Mouse (Mus musculus) left cerebral cortex, adult 6 months (tissue): ENCODE data around the gene Pllp. TPM values are rescaled to one million over a fixed set of nuclear protein-coding genes. Genes with fewer than 3 reads are reported as not detected.

ENCODE experiments used
- long read RNA-seq, 2 experiments: library from polyadenylated mRNA; unstranded; transcript quantifications; one replicate each; pipeline ENCODE4 v2.0.0; 2019 to 2020
- polyA plus RNA-seq: library from polyadenylated mRNA; unstranded; fragments of <200 nt; fragmentation: Nextera tagmentation; gene quantifications from 2 replicates; pipeline ENCODE4 v1.2.3, GENCODE M21; 2021

Pllp gene
- 57.7 and 70.9 TPM in 2 replicates for polyA plus RNA-seq
- long read RNA-seq, experiment 1, transcript Pllp-201 (4 exons, 1,926 nt), result major isoform, 275 of 292 reads
- long read RNA-seq, experiment 1, partial matches to known transcripts, result 2 of 292 reads
- long read RNA-seq, experiment 1, other reads (novel, unspliced or antisense), result 11 of 292 reads
- long read RNA-seq, experiment 2, transcript Pllp-201 (4 exons, 1,926 nt), result major isoform, 69 of 81 reads
- long read RNA-seq, experiment 2, partial matches to known transcripts, result 2 of 81 reads
- long read RNA-seq, experiment 2, other reads (novel, unspliced or antisense), result 7 of 81 reads

GRCm38 (mm10) chr8:94695994-94696384, at the start of gene Pllp:
Gene Pllp, minus strand, starts transcription at chr8:94696278.

GRCm38 (mm10) chr8:94745476-94746184, 49.6 kb upstream of the Pllp start, which contains the start of gene Ccl22:
Gene Ccl22, plus strand, starts transcription at chr8:94745590.

GRCm38 (mm10) chr8:94666456-94667308, 29.4 kb downstream of the Pllp start, which contains the start of gene Arl2bp:
Gene Arl2bp, plus strand, starts transcription at chr8:94666600.

Other genes starting within 250 kb of the Pllp start
- gene Cpne2, start 163.3 kb downstream of the Pllp start, polyA plus RNA-seq, result 12.4 and 17.6 TPM in 2 replicates
- gene Rspry1, start 94.3 kb downstream of the Pllp start, polyA plus RNA-seq, result 9.9 and 16.3 TPM in 2 replicates
- 25.3 and 28.4 TPM in 2 replicates for gene Fam192a, start 94.3 kb downstream of the Pllp start, polyA plus RNA-seq
- 9.6 and 111 TPM in 2 replicates for gene Arl2bp, start 29.7 kb downstream of the Pllp start, polyA plus RNA-seq
- 0.09 and 0.14 TPM in 2 replicates for gene Ccl22, start 49.3 kb upstream of the Pllp start, polyA plus RNA-seq
- 483 and 651 TPM in 2 replicates for gene Cx3cl1, start 75.7 kb upstream of the Pllp start, polyA plus RNA-seq
- 2.5 and 3.2 TPM in 2 replicates for gene Ccl17, start 114.2 kb upstream of the Pllp start, polyA plus RNA-seq
- 67.1 and 83.8 TPM in 2 replicates for gene Coq9, start 142.0 kb upstream of the Pllp start, polyA plus RNA-seq
- 34.7 and 34.9 TPM in 2 replicates for gene Ciapin1, start 142.1 kb upstream of the Pllp start, polyA plus RNA-seq
- 154 and 194 TPM in 2 replicates for gene Polr2c, start 161.2 kb upstream of the Pllp start, polyA plus RNA-seq
- 5.0 and 6.3 TPM in 2 replicates for gene Dok4, start 180.1 kb upstream of the Pllp start, polyA plus RNA-seq
- gene Ccdc102a, start 221.8 kb upstream of the Pllp start, polyA plus RNA-seq, result 1.4 and 1.5 TPM in 2 replicates
- gene Adgrg5, start 227.4 kb upstream of the Pllp start, polyA plus RNA-seq, result not detected in 2 replicates